Mouse (Mus musculus) MEL (cell line): ENCODE results near the gene Nrip1. TPM values are rescaled to one million over a fixed set of nuclear protein-coding genes. Genes with fewer than 3 reads are reported as not detected.

Source experiments
- DNase-seq: peaks from one replicate; pipeline ENCODE4 v3.0.0; 2011; ENCODE audit warnings: low read depth, low spot score
- H3K27ac ChIP-seq: 2 replicates; pipeline ENCODE4 v1.5.1; 2012; ENCODE audit warnings: low read depth, mild to moderate bottlenecking, control low read depth, low read length, moderate library complexity; ENCODE audit not compliant: control insufficient read depth
- H3K27me3 ChIP-seq, 2 experiments: fragments of 150-350 bp in 1 of 2; sonication (generic) in 1 of 2; 2 replicates each; pipeline ENCODE4 v1.6.1; 2012; ENCODE audit warnings: low read length in 2 of 2, mild to moderate bottlenecking in 2 of 2, improper control_type of control experiment in 1 of 2, moderate library complexity in 1 of 2; ENCODE audit not compliant: insufficient read depth in 2 of 2, control insufficient read depth in 1 of 2
- H3K36me3 ChIP-seq, 2 experiments: 2 replicates each; pipeline ENCODE4 v1.6.1; 2012 to 2014; ENCODE audit warnings: low read length in 2 of 2, improper control_type of control experiment in 1 of 2, inconsistent platforms in 1 of 2, mild to moderate bottlenecking in 1 of 2; ENCODE audit not compliant: insufficient read depth in 2 of 2, control insufficient read depth in 1 of 2
- H3K4me1 ChIP-seq, 2 experiments: fragments of 150-350 bp in 1 of 2; sonication (generic) in 1 of 2; 2 replicates each; pipeline ENCODE4 v1.6.1; 2012; ENCODE audit warnings: low read length in 2 of 2, improper control_type of control experiment in 1 of 2, mild to moderate bottlenecking in 1 of 2; ENCODE audit not compliant: insufficient read depth in 2 of 2, control insufficient read depth in 1 of 2
- H3K4me3 ChIP-seq, 2 experiments: fragments of 150-350 bp in 1 of 2; sonication (generic) in 1 of 2; 2 replicates each; pipeline ENCODE4 v1.5.1; 2012; ENCODE audit warnings: low read depth in 2 of 2, low read length in 2 of 2, mild to moderate bottlenecking in 2 of 2, moderate library complexity in 2 of 2, control low read depth in 1 of 2, improper control_type of control experiment in 1 of 2; ENCODE audit not compliant: control insufficient read depth in 1 of 2, insufficient read depth in 1 of 2
- H3K79me2 ChIP-seq: 2 replicates; pipeline ENCODE4 v1.6.1; 2012; ENCODE audit warnings: mild to moderate bottlenecking, low read length, moderate library complexity; ENCODE audit not compliant: control insufficient read depth, poor library complexity, insufficient read depth
- H3K9ac ChIP-seq: 2 replicates; pipeline ENCODE4 v1.6.1; 2012; ENCODE audit warnings: low read depth, mild to moderate bottlenecking, control low read depth, low read length, moderate library complexity; ENCODE audit not compliant: control insufficient read depth, poor library complexity, severe bottlenecking
- H3K9me3 ChIP-seq: fragments of 150-350 bp; sonication (generic); replicated peaks from 2 replicates; pipeline ENCODE4 v1.6.1; 2012; ENCODE audit warnings: mild to moderate bottlenecking, low read length, improper control_type of control experiment, moderate library complexity; ENCODE audit not compliant: insufficient read depth
- BHLHE40 ChIP-seq: IDR thresholded peaks from 2 replicates; pipeline ENCODE4 v1.6.1; 2012; ENCODE audit warnings: low read depth, mild to moderate bottlenecking, inconsistent platforms, low read length, improper control_type of control experiment, borderline replicate concordance
- CHD1 ChIP-seq: IDR thresholded peaks from 2 replicates; pipeline ENCODE4 v1.6.1; 2012; ENCODE audit warnings: low read depth, mild to moderate bottlenecking, inconsistent platforms, low read length, improper control_type of control experiment
- E2F4 ChIP-seq: IDR thresholded peaks from 2 replicates; pipeline ENCODE4 v1.6.1; 2011; ENCODE audit warnings: low read depth, low read length, improper control_type of control experiment, borderline replicate concordance
- EP300 ChIP-seq, 2 experiments: IDR thresholded peaks; 2 replicates each; pipeline ENCODE4 v1.6.1; 2011; ENCODE audit warnings: improper control_type of control experiment in 2 of 2, low read length in 2 of 2, low read depth in 1 of 2, mild to moderate bottlenecking in 1 of 2
- GATA1 ChIP-seq: IDR thresholded peaks from 2 replicates; pipeline ENCODE4 v1.6.1; 2011; ENCODE audit warnings: low read depth, low read length, improper control_type of control experiment
- JUND ChIP-seq: IDR thresholded peaks from 2 replicates; pipeline ENCODE4 v1.6.1; 2011; ENCODE audit warnings: low read depth, mild to moderate bottlenecking, improper control_type of control experiment, low read length
- MAFK ChIP-seq: IDR thresholded peaks from 2 replicates; pipeline ENCODE4 v1.6.1; 2011; ENCODE audit warnings: low read depth, mild to moderate bottlenecking, low read length, improper control_type of control experiment, borderline replicate concordance
- MAX ChIP-seq: IDR thresholded peaks from 2 replicates; pipeline ENCODE4 v1.6.1; 2011; ENCODE audit warnings: low read length, improper control_type of control experiment
- MEF2A ChIP-seq: IDR thresholded peaks from 2 replicates; pipeline ENCODE4 v1.6.1; 2014; ENCODE audit warnings: low read depth, mild to moderate bottlenecking, inconsistent platforms, low read length, improper control_type of control experiment; ENCODE audit not compliant: poor library complexity, insufficient replicate concordance, severe bottlenecking; ENCODE audit errors: extremely low read depth
- MYB ChIP-seq: IDR thresholded peaks from 2 replicates; pipeline ENCODE4 v1.6.1; 2011; ENCODE audit warnings: mild to moderate bottlenecking, low read depth, low read length, improper control_type of control experiment
- POLR2A ChIP-seq, 2 experiments: IDR thresholded peaks; 2 replicates each; pipeline ENCODE4 v1.6.1; 2011 to 2012; ENCODE audit warnings: low read length in 2 of 2, mild to moderate bottlenecking in 2 of 2, control low read depth in 1 of 2, improper control_type of control experiment in 1 of 2, low read depth in 1 of 2, moderate library complexity in 1 of 2; ENCODE audit not compliant: control insufficient read depth in 1 of 2, insufficient read depth in 1 of 2, poor library complexity in 1 of 2
- POLR2AphosphoS5 ChIP-seq: IDR thresholded peaks from 2 replicates; pipeline ENCODE4 v1.6.1; 2012; ENCODE audit warnings: low read depth, borderline replicate concordance, mild to moderate bottlenecking, inconsistent platforms, low read length, moderate library complexity, mixed read lengths
- RCOR1 ChIP-seq: IDR thresholded peaks from 2 replicates; pipeline ENCODE4 v1.6.1; 2012; ENCODE audit warnings: low read depth, mild to moderate bottlenecking, inconsistent platforms, low read length, improper control_type of control experiment
- SMC3 ChIP-seq: IDR thresholded peaks from 2 replicates; pipeline ENCODE4 v1.6.1; 2011; ENCODE audit warnings: low read depth, low read length, improper control_type of control experiment
- USF2 ChIP-seq, 2 experiments: IDR thresholded peaks; 2 replicates each; pipeline ENCODE4 v1.6.1; 2011 to 2012; ENCODE audit warnings: improper control_type of control experiment in 2 of 2, low read length in 2 of 2, borderline replicate concordance in 1 of 2, inconsistent platforms in 1 of 2, low read depth in 1 of 2, mild to moderate bottlenecking in 1 of 2; ENCODE audit not compliant: insufficient read depth in 1 of 2
- ZC3H11A ChIP-seq: IDR thresholded peaks from 2 replicates; pipeline ENCODE4 v1.6.1; 2012; ENCODE audit warnings: low read depth, mild to moderate bottlenecking, inconsistent platforms, low read length, improper control_type of control experiment
- ZKSCAN1 ChIP-seq: IDR thresholded peaks from 2 replicates; pipeline ENCODE4 v1.6.1; 2012; ENCODE audit warnings: low read depth, mild to moderate bottlenecking, inconsistent platforms, low read length, improper control_type of control experiment, moderate library complexity
- polyA plus RNA-seq, 2 experiments: library from polyadenylated mRNA; stranded (reverse) in 1 of 2; unstranded in 1 of 2; fragments of >175 nt in 1 of 2; fragments of >200 nt in 1 of 2; gene quantifications; 2 replicates each; pipeline versions ENCODE4 v1.2.1 to v1.2.4; 2012; ENCODE audit warnings: low replicate concordance in 2 of 2, low read depth in 1 of 2; ENCODE audit not compliant: insufficient read length in 2 of 2, insufficient read depth in 1 of 2, missing spikeins in 1 of 2
- total RNA-seq: library from RNA; depleted of rRNA; stranded (reverse); fragments of 300-350 nt; gene quantifications from 2 replicates; pipeline ENCODE4 v1.2.3, GENCODE M21; 2012

Gene Nrip1
- total and polyA plus RNA-seq, 3 experiments, result 13.6 to 42.6 (median 21.1) TPM

- Histone ChIP-seq H3K4me1 (peaks cover 3 to 9% of the 10 kb centered on the region in 2 experiments; a peak in 3 of 4 replicates), H3K27ac (no peak overlapping the region), H3K9me3 (no peaks in the 10 kb centered on the region), H3K4me3 (no peak overlapping the region), H3K36me3 (peaks cover 2 to 13% of the 10 kb centered on the region in 2 experiments; a peak in 3 of 4 replicates), H3K27me3 (no peaks in the 10 kb centered on the region), H3K9ac (no peak overlapping the region), H3K79me2 (peaks cover 29% of the 10 kb centered on the region)
- peak; percentile 34; the same call in 1 of the 2 replicates for TF ChIP-seq GATA1
- TF ChIP-seq MAX, result no peak
- no peak for TF ChIP-seq CHD1
- DNase-seq, result peak; percentile 59
Observed at GRCm38 (mm10) chr16:76354841-76355240, 18.8 kb downstream of the Nrip1 start.

- Histone ChIP-seq H3K4me1 (peaks cover 3 to 9% of the 10 kb centered on the region in 2 experiments; a peak in 3 of 4 replicates), H3K36me3 (peaks cover 2 to 13% of the 10 kb centered on the region in 2 experiments), H3K9me3 (no peaks in the 10 kb centered on the region), H3K9ac (no peak overlapping the region)
- no peak for DNase-seq
- TF ChIP-seq SMC3, result no peak
- TF ChIP-seq EP300 (IDR thresholded peaks at IDR 0.05; ENCODE audit: low read depth in 1 of 2, low read length in 2 of 2), result no peak
- no peak for TF ChIP-seq POLR2AphosphoS5
- TF ChIP-seq RCOR1, result no peak
- TF ChIP-seq JUND, result no peak
- TF ChIP-seq ZKSCAN1, result no peak
- no peak for TF ChIP-seq USF2 (IDR thresholded peaks at IDR 0.05; ENCODE audit: borderline replicate concordance in 1 of 2, insufficient read depth in 1 of 2, low read depth in 1 of 2, low read length in 2 of 2)
- TF ChIP-seq MYB, result no peak
- TF ChIP-seq ZC3H11A, result no peak
- TF ChIP-seq MEF2A, result no peak
- TF ChIP-seq E2F4, result no peak
- no peak for TF ChIP-seq GATA1
- no peak for TF ChIP-seq BHLHE40
- no peak for TF ChIP-seq POLR2A (IDR thresholded peaks at IDR 0.05; ENCODE audit: control insufficient read depth in 1 of 2, insufficient read depth in 1 of 2, low read depth in 1 of 2, low read length in 2 of 2, poor library complexity in 1 of 2)
- TF ChIP-seq MAFK, result no peak
- TF ChIP-seq, all 39 proteins: peak for 0
- Histone ChIP-seq H3K4me3 (no peak overlapping the region), H3K27ac (no peak overlapping the region), H3K27me3 (no peaks in the 10 kb centered on the region), H3K79me2 (peaks cover 29% of the 10 kb centered on the region)
Observed at GRCm38 (mm10) chr16:76354289-76354688, 19.3 kb downstream of the Nrip1 start.
